Mouse (Mus musculus) mammary gland, adult 2 months (tissue): ENCODE measurements around the gene Car6. TPM values are rescaled to one million over a fixed set of nuclear protein-coding genes. Genes with fewer than 3 reads are reported as not detected.

ENCODE experiments used
- polyA plus RNA-seq: library from polyadenylated mRNA; depleted of rRNA; stranded (reverse); fragments of >200 nt; gene quantifications from 2 replicates; pipeline ENCODE4 v1.2.3, GENCODE M21; 2012; ENCODE audit warnings: low replicate concordance; rRNA removed

The Car6 gene
- 0.26 TPM in 1 of 2 replicates, not detected in the other for polyA plus RNA-seq

GRCm38 (mm10) chr4:150201232-150201631, at the start of gene Car6:
Gene Car6, minus strand, starts transcription at chr4:150201332.

DNA sequence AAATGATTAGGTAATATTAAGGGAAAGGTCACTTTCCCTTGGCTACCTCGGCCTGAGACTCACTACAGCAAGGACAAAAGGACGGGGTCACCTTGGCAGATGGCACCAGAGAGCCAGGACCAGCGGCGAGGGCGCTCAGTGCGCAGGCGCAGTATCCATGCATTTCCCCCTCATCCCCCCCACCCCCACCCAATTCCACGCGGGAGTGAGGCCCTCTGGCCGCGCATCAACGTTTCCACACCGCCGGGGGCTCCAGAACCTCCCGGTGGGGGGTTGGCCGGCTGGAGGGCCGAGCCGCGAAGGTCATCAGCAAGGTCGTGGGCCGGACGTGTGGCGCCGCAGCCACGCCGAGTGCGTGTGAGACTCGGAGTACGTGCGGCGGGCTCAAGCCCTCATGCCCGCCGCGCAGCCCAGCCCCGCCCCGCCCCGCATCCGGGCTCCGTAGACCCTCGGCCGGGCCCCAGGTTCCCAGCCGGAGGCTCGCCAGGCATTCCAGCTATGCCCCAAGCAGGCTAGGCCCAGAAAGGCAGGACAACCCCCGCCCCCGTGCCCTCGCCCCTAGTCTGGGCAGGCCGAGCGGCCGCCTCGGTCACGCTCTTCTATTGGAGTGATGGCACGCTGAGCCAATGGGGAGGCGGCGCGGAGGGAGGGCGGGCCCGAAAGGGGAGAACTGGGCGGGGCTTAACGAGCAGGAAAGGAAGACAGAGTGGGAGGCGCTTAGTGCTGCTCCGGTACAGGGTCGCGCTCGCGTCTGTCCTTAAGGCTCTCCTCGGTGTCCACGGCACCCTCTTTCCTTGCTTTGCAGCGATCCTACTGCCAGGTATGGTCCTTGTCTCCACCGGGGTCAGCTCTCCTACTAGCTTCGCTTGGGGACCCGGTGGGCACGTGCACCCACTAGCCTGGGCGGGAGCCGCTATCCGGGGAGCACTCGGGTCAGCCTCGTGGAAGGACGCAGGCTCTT, 35.7 kb upstream of the Car6 start, which contains the start of gene Eno1:
Eno1 (plus strand) TSS at position 201 of the 961 bp plus-strand sequence.

Other genes with a start within 250 kb of the Car6 start
- 36.2 and 41.0 TPM in 2 replicates for gene Spsb1, start 246.3 kb downstream of the Car6 start, polyA plus RNA-seq
- gene H6pd, start 192.3 kb downstream of the Car6 start, polyA plus RNA-seq: 114 and 126 TPM in 2 replicates
- 6.8 and 7.4 TPM in 2 replicates for gene Gpr157, start 114.0 kb downstream of the Car6 start, polyA plus RNA-seq
- gene Slc2a5, start 82.0 kb downstream of the Car6 start, polyA plus RNA-seq: 42.0 and 53.1 TPM in 2 replicates
- not detected in 2 replicates for gene Slc2a7, start 52.4 kb downstream of the Car6 start, polyA plus RNA-seq
- gene Eno1, start 35.4 kb upstream of the Car6 start, polyA plus RNA-seq: 482 and 589 TPM in 2 replicates
- gene Rere, start 80.3 kb upstream of the Car6 start, polyA plus RNA-seq: 26.4 and 63.0 TPM in 2 replicates